Comparison of ENCODE assay signal across 19 mouse cellular contexts in the genomic region with DNA sequence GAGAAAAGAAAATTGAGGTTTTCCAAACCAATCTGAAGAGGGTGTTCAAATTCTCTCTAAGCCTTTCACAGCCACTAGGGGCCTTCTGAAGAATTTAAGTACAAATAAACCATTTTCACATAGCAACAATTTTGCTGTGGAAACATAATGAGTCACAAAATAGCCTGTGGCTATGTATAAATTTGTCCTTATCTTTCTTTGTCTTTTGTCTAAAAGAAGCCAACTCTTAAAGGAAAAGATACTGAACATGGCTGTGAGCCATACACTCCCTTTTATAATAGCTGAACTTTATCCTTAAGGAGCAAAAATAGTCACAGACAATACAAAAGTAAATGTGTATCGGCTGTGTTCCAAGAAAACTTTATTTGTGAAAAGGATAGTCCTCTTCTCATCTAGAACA.
DNase-seq lines count a peak whose midpoint lies in the region; ATAC-seq and TF ChIP-seq lines count a peak whose summit lies in the region.
"Had no signal": no experiment of that assay in that cellular context is flagged by ENCODE, and none has a peak within 500 bp of the region (broad histone marks: within the 10 kb centered on the region; RNA-seq: fewer than 3 reads in every experiment).

No protein-coding gene starts in this region.

- no peaks in the 10 kb centered on the region for H3K27me3 ChIP-seq in heart, postnatal 0 days (ENCODE audit: control insufficient read depth, insufficient read depth, low read length)
- no peaks in the 10 kb centered on the region for H3K27me3 ChIP-seq in liver, postnatal 0 days (ENCODE audit: insufficient read depth, low read length)
- H3K27me3 ChIP-seq in forebrain, embryonic 14.5 days (replicated peaks; ENCODE audit: control insufficient read depth, insufficient read depth, low read length): no peaks in the 10 kb centered on the region
- H3K27me3 ChIP-seq: forebrain, embryonic 13.5 days; hindbrain, embryonic 15.5 days; liver, embryonic 13.5 days; stomach, embryonic 15.5 days had no signal

- 48% methylated on average over 1 of the region's 1 CpGs for WGBS in heart, postnatal 0 days
- 66% methylated on average over 1 of the region's 1 CpGs for WGBS in liver, postnatal 0 days (ENCODE audit: insufficient replicate concordance)
- WGBS in forebrain, embryonic 14.5 days: 73% methylated on average over 1 of the region's 1 CpGs

- H3K4me2 ChIP-seq in heart, postnatal 0 days (ENCODE audit: low read depth, low read length): no peak overlapping the region
- no peak overlapping the region for H3K4me2 ChIP-seq in liver, postnatal 0 days (ENCODE audit: low read depth, low read length)
- H3K4me2 ChIP-seq in forebrain, embryonic 14.5 days (ENCODE audit: low read length): no peak overlapping the region
- H3K4me2 ChIP-seq: forebrain, embryonic 13.5 days; hindbrain, embryonic 15.5 days; liver, embryonic 13.5 days; stomach, embryonic 15.5 days had no signal

- no peak for TF ChIP-seq EP300 in heart, postnatal 0 days (IDR thresholded peaks at IDR 0.05; ENCODE audit: low read depth)
- no peak for TF ChIP-seq EP300 in liver, postnatal 0 days (IDR thresholded peaks at IDR 0.05; ENCODE audit: low read depth)

- ATAC-seq in heart, postnatal 0 days (ENCODE audit: insufficient read depth, low read depth): no peak
- ATAC-seq in liver, postnatal 0 days: peak; percentile 17; the same call in 1 of the 2 replicates
- no peak for ATAC-seq in forebrain, embryonic 14.5 days
- ATAC-seq: forebrain, embryonic 13.5 days; intestine, embryonic 16.5 days; midbrain, embryonic 16.5 days had no signal

- intact Hi-C loops in heart, postnatal 14 days (cut with DNase I): no loop called here

- H3K27ac ChIP-seq in heart, postnatal 0 days (ENCODE audit: low read depth): no peak overlapping the region
- H3K27ac ChIP-seq in liver, postnatal 0 days (ENCODE audit: low read depth): no peak overlapping the region
- H3K27ac ChIP-seq in forebrain, embryonic 14.5 days (ENCODE audit: low read depth, low read length): no peak overlapping the region
- H3K27ac ChIP-seq: forebrain, embryonic 13.5 days; hindbrain, embryonic 15.5 days; liver, embryonic 13.5 days; stomach, embryonic 15.5 days had no signal

- H3K4me3 ChIP-seq in heart, postnatal 0 days (ENCODE audit: low read depth, low read length): no peak overlapping the region
- no peak overlapping the region for H3K4me3 ChIP-seq in liver, postnatal 0 days (ENCODE audit: low read depth, low read length)
- no peak overlapping the region for H3K4me3 ChIP-seq in forebrain, embryonic 14.5 days (ENCODE audit: low read depth, low read length)
- H3K4me3 ChIP-seq: forebrain, embryonic 13.5 days; hindbrain, embryonic 15.5 days; liver, embryonic 13.5 days; stomach, embryonic 15.5 days had no signal

- H3K4me1 ChIP-seq in heart, postnatal 0 days (ENCODE audit: control insufficient read depth, insufficient read depth): no peaks in the 10 kb centered on the region
- H3K4me1 ChIP-seq in liver, postnatal 0 days (ENCODE audit: insufficient read depth): no peaks in the 10 kb centered on the region
- H3K4me1 ChIP-seq in forebrain, embryonic 14.5 days (ENCODE audit: control insufficient read depth, insufficient read depth, low read length): no peaks in the 10 kb centered on the region
- H3K4me1 ChIP-seq: forebrain, embryonic 13.5 days; hindbrain, embryonic 15.5 days; liver, embryonic 13.5 days; stomach, embryonic 15.5 days had no signal

- H3K9ac ChIP-seq in heart, postnatal 0 days (replicated peaks; ENCODE audit: low read depth, low read length): no peak overlapping the region
- H3K9ac ChIP-seq in liver, postnatal 0 days (replicated peaks): no peak overlapping the region
- H3K9ac ChIP-seq in forebrain, embryonic 14.5 days (ENCODE audit: low read length): no peak overlapping the region
- H3K9ac ChIP-seq: forebrain, embryonic 13.5 days; hindbrain, embryonic 15.5 days; liver, embryonic 13.5 days; stomach, embryonic 15.5 days had no signal

- no peaks in the 10 kb centered on the region for H3K9me3 ChIP-seq in heart, postnatal 0 days (replicated peaks; ENCODE audit: control insufficient read depth, low read length)
- H3K9me3 ChIP-seq in liver, postnatal 0 days (ENCODE audit: low read length): no peaks in the 10 kb centered on the region
- H3K9me3 ChIP-seq in forebrain, embryonic 14.5 days (replicated peaks; ENCODE audit: control insufficient read depth, low read length): no peaks in the 10 kb centered on the region
- H3K9me3 ChIP-seq: forebrain, embryonic 13.5 days; G1E; hindbrain, embryonic 15.5 days; liver, embryonic 13.5 days; stomach, embryonic 15.5 days had no signal

- TF ChIP-seq CTCF in heart, postnatal 0 days (IDR thresholded peaks at IDR 0.05; ENCODE audit: low read depth): 0 out of 2 replicates have a peak, but pooled peaks have one; percentile 3
- no peak for TF ChIP-seq CTCF in liver, postnatal 0 days (IDR thresholded peaks at IDR 0.05; ENCODE audit: low read depth)

- no peaks in the 10 kb centered on the region for H3K36me3 ChIP-seq in heart, postnatal 0 days (replicated peaks; ENCODE audit: control insufficient read depth, insufficient read depth, low read length)
- H3K36me3 ChIP-seq in liver, postnatal 0 days (replicated peaks; ENCODE audit: insufficient read depth, low read length): no peaks in the 10 kb centered on the region
- H3K36me3 ChIP-seq in forebrain, embryonic 14.5 days (ENCODE audit: control insufficient read depth, insufficient read depth, low read length): no peaks in the 10 kb centered on the region
- H3K36me3 ChIP-seq: G1E; hindbrain, embryonic 15.5 days; liver, embryonic 13.5 days; stomach, embryonic 15.5 days had no signal

- peak; percentile 60 for DNase-seq in heart, postnatal 0 days (ENCODE audit: low spot score)
- DNase-seq in heart, postnatal 14 days: no peak
- no peak for DNase-seq in liver, postnatal 0 days
- no peak for DNase-seq in liver
- DNase-seq in Muller cell, postnatal 12 days (ENCODE audit: inconsistent ontology term): peak; percentile 72
- DNase-seq in adipocyte (ENCODE audit: low spot score): peak; percentile 51
- no peak for DNase-seq in forebrain, embryonic 14.5 days (ENCODE audit: low spot score)
- DNase-seq in thymus, postnatal 0 days (ENCODE audit: low spot score): no peak
- DNase-seq: cerebellum, adult 2 months; cerebellum, postnatal 36 days; liver, embryonic 13.5 days; retina, postnatal 1 day; thymus, adult 18-20 months had no signal

Comparison
In these comparisons a context has a peak if more than half of its experiments do, and no peak if none do; other contexts are left out.
1. DNase-seq: peak in heart, postnatal 0 days (single experiment), Muller cell, postnatal 12 days (single experiment) and adipocyte (single experiment); none in heart, postnatal 14 days (0 of 2), liver, postnatal 0 days (single experiment), liver (single experiment), forebrain, embryonic 14.5 days (single experiment) and thymus, postnatal 0 days (single experiment).